Mouse (Mus musculus): Measurements from ENCODE around the gene Msmp.
A peak's percentile ranks its signal among the peaks of the same experiment; 100 is the strongest.
"Not testable (repeated sequence)": the region's sequence is repeated elsewhere in the genome, so short reads cannot be mapped to it uniquely, and the experiment has no call there.

Gene Msmp

GRCm38 (mm10) chr4:43561436-43561996, 22.8 kb downstream of the Msmp start:
- no peak for DNase-seq

DNA sequence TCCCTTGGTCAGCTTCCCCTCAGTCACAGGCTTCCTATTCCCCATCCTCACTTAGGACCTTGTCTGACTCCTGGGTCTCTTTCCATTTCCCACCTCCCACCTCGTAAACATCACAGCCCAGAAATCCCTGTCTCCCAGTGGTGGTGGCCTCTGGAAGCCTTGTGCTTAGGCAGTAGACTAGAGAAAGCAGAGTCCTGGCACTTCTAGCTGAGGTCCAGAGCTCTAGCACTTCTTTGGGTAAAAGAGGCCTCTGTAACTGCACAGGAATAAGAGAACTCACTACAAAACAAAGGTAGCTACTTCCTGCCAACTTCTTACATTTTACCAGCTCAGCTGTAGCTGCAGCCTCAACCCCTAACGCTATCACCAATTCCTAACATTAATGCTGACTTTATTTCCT, 23.3 kb downstream of the Msmp start:
- DNase-seq, result no peak

- peak; percentile 99 for DNase-seq
Observed at GRCm38 (mm10) chr4:43560243-43560611, 24.1 kb downstream of the Msmp start.

DNA sequence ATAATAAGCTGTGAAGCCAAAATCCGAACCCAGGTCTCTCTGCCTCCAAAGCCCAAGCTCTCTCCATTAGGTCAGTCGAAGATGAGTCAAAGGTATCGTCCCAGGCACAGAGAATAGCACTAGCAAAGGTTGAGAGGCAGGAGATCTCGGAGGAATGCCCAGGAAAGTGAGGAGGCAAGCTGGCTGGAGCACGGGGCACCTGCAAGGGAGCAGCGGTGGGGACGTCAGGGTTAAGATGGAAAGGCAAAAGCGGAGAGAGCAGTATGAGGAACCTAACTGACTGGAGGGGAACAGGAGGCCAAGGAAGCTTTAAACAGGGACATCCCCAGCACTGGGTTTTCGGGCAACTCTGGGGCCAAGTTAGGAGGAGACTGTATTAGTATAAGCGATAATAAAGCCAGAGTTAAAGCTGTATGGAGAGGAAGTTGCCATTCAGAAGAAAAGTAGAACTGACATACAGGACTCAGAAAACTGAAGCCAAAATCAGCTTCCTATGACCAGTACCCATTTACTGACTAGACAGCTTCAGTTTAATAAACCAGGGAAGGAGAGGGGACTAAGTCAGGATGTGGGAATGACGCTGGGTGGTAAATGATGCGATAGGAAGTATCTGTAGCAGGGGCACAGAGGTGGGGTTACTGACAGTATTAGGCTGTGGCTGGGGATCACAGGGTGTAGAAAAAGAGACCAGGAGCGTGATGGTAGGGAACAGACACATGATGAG, 24.6 kb downstream of the Msmp start:
- DNase-seq, result no peak

GRCm38 (mm10) chr4:43558631-43559356, 25.5 kb downstream of the Msmp start:
- DNase-seq, result peak; percentile 97

- DNase-seq, result peak; percentile 94
Observed at GRCm38 (mm10) chr4:43558028-43558630, 26.2 kb downstream of the Msmp start.

DNA sequence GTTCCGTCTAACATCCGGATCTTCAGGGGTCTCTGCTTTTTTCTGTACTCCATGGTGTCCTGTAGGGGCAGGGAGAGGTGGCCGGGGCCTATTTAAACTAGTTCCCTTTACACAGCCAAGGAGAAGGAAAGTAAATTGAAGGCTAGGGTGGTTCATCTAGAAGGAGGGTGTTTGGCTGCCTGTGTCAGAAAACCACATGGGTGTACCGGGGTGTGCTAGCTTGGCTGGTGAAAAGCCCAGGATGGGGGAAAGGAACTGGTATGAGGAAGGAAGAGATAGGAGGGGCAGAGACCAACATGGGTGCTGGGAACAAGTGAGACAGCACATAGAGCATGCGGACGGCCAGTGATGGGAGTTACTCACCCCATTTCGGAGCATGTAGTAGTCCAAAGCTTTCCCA, 28.4 kb downstream of the Msmp start:
- DNase-seq, result peak; percentile 92

DNA sequence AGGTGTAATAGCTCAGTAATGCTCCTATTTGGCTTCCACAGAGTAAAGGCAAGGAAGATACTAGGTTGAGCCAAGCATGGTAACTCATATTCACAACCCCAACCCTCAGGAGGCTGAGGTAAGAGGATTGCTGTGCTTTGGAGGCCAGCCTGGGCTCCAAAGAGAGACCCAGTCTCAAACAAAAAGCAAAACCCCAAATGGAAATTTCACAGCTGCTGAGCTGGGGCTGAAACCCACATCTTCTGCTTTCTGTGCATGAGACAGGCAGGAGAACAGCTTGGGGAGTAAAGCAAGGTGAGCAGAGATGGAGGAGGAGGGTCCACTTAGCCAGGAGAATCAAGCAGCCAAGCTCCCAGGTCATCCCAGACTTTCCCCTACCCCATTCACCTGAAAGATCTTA, 30.4 kb downstream of the Msmp start:
- no peak for DNase-seq

GRCm38 (mm10) chr4:43552437-43552836, 31.9 kb downstream of the Msmp start:
- DNase-seq, result no peak

DNA sequence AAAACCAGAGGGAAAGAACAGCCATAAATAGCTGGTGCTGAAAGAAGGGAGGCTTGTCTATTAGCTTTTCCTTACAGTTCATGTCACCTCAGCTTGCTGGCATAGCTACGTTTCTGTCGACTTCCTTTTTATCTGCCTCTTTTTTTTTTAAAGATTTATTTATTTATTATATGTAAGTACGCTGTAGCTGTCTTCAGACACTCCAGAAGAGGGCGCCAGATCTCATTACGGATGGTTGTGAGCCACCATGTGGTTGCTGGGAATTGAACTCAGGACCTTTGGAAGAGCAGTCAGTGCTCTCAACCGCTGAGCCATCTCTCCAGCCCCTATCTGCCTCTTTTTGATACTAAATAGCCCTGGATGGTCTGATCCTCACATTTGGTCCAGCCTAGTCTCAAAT, 32.4 kb downstream of the Msmp start:
- not testable (repeated sequence) for DNase-seq

DNA sequence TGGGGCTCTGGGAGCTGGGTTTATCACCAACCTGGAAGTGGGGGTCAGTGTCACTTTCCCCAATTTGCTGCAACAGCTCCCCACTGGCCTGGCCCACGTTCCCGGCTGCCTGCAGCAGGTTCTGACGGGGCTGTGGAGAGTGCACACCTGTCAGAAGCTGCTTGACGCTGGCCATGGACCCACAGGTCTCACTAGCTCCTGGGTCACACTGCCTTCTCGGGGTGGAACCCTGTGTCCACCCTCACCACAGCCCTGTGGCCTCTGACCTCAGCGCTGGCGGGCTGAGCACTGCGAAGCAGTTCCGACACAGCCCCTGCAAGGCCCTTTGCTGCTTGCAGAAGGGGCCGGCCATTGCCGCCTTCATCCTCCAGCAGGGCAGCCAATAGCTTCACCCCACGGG, 35.2 kb downstream of the Msmp start:
- peak; percentile 90 for DNase-seq

DNA sequence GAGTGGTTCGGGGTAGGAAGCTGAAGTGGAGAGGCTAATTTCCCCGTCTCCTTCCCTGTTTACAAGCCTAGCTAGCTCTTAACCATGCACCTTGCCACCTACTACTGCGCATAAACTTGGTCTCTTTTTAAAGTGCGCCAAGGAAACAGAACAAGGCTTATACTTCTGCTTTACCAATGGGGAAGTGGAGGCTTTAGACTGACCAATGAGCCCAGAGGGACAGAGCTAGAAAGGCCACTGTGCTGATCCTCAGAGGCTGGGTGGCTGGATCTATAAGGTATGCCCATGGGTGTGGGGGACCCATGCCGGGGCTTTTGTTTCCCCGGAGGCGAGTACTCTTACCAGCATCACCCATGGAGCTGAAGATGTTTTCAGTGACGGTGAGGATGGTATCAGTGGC, 37.1 kb downstream of the Msmp start:
- DNase-seq, result peak; percentile 89

DNA sequence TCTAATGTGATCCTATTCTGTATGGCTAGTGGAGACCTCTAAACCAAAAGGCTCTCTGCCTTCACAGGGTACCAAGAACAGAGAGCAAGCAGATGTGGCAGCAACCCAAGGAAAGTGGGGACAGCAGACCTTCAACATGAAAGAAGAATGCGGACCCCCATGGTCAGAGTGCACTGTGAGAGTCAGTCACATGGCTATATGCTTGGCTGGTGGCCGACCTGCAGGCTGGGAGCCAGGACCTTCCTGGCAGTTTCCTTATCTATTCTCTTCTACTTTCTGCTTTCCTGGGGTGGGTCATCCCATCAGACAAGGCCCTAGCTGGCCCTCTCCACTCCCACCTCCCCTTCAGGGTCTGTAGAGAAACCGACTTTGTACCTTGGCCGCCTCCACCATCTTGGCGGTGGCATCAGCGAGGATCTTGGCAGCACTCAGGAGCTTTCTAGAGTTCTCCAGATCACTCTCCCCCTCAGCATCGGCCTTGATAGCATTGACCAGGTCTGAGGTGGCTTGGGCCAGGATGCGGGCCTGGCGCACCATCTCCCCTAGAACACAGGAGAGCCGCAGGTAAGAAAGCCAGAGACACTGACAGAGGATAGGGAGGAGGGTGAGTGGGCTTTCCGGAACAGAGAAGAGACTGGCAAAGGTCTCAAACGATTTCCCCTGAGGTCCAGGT, 37.8 kb downstream of the Msmp start:
- DNase-seq, result peak; percentile 92

DNA sequence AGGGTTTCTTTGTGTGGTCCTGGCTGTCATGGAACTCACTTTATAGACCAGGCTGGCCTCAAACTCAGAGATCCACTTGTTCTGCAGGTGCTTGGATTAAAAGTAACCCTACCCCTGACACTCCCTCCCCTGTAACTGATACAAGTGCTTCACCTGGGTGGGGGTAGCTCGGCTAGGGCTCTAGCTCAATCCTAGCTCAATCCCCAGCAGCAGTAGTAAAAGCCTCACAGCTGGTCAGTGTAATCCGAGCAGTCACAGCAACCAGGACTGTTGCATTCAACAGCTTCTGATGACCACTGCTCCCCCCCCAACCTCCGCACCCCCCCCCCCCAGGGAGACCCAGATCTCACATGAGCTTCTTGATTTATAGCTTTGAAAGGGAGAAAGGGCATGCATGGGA, 42.2 kb downstream of the Msmp start:
- no peak for DNase-seq

DNA sequence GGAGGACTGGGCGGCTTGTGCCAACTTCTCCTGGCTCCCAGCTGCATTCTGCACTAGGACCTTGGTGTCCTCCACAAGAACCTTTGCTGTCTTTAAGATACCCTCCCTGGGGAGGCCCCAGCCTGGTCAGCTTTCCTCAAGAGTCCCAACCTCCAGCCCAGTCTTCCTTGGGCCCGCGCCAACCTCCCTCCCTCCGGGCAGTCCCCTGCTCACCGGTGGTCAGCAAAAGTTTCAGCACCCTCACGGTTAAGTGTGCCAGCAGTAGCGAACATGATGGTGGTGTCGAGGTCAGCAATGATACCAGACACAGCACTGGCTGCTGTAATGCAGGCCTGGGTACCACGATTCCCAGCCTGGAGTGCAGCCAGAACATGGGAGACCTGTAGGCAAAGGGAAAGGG, 48.3 kb downstream of the Msmp start:
- no peak for DNase-seq

DNA sequence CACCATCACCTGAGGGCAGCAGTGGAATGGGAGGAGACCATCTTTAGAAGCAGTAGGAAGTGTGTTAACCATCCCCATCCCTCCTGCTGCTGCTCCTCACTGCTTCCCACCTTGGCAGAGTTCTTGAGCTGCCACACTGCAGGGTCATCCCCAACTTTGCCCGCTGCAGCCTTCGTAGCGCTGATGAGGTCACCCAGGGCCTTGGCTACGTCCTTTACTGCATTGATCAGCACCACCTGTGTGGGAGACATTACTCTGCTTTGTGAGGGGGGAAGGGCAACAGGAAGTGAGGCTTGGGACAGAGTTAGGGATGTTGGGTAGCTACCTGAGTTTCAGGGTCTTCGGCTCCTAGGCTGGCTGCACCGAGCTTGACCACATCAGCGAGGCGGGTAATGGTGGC, 48.7 kb downstream of the Msmp start:
- DNase-seq, result no peak

- DNase-seq, result no peak
Observed at GRCm38 (mm10) chr4:43533270-43533669, 51.0 kb downstream of the Msmp start.

Data from heart, adult 11 months (tissue).